Mouse (Mus musculus) limb, embryonic 12.5 days (tissue): ENCODE measurements around the gene P2ry6. TPM values are rescaled to one million over a fixed set of nuclear protein-coding genes. Genes with fewer than 3 reads are reported as not detected.

Experiments used
- ATAC-seq: fragments of 200-750 bp; cut with Nextera tagmentation; 2 replicates; pipeline ENCODE4 v1.8.0; 2017; ENCODE audit warnings: low read depth, moderate TSS enrichment; ENCODE audit not compliant: insufficient number of reproducible peaks, insufficient read depth, low FRiP score, low TSS enrichment
- H3K27ac ChIP-seq: fragments of 300-500 bp; sonication (generic); 2 replicates; pipeline ENCODE4 v1.5.1; 2016; ENCODE audit warnings: mild to moderate bottlenecking, moderate library complexity
- H3K27me3 ChIP-seq: fragments of 300-500 bp; sonication (generic); 2 replicates; pipeline ENCODE4 v1.6.1; 2016; ENCODE audit warnings: mild to moderate bottlenecking, moderate library complexity
- H3K36me3 ChIP-seq: fragments of 300-500 bp; sonication (generic); 2 replicates; pipeline ENCODE4 v1.6.1; 2016; ENCODE audit warnings: mild to moderate bottlenecking, moderate library complexity
- H3K4me1 ChIP-seq: fragments of 300-500 bp; sonication (generic); replicated peaks from 2 replicates; pipeline ENCODE4 v1.6.1; 2016
- H3K4me2 ChIP-seq: fragments of 300-500 bp; sonication (generic); 2 replicates; pipeline ENCODE4 v1.6.1; 2016; ENCODE audit warnings: mild to moderate bottlenecking, moderate library complexity
- H3K4me3 ChIP-seq: fragments of 300-500 bp; sonication (generic); replicated peaks from 2 replicates; pipeline ENCODE4 v1.5.1; 2016; ENCODE audit warnings: mild to moderate bottlenecking
- H3K9ac ChIP-seq: fragments of 300-500 bp; sonication (generic); replicated peaks from 2 replicates; pipeline ENCODE4 v1.6.1; 2016; ENCODE audit warnings: mild to moderate bottlenecking, moderate library complexity
- H3K9me3 ChIP-seq: fragments of 300-500 bp; sonication (generic); 2 replicates; pipeline ENCODE4 v1.6.1; 2016; ENCODE audit warnings: mild to moderate bottlenecking, moderate library complexity
- WGBS: fragments of 180-500 bp; shearing (Covaris S2); methylation state at CpG from one replicate; pipeline ENCODE4 v1.1.7; 2016; 5-methylcytosine and 5-hydroxymethylcytosine counted together
- polyA plus RNA-seq: library from polyadenylated mRNA; unstranded; fragments of >200 nt; fragmentation: Nextera tagmentation; extraction: Ambion mirVana; gene quantifications from 2 replicates; pipeline ENCODE4 v1.2.1, GENCODE M21; 2016

P2ry6 gene
- polyA plus RNA-seq, 1 experiment from 2014 or later, result 2.0 TPM

DNA sequence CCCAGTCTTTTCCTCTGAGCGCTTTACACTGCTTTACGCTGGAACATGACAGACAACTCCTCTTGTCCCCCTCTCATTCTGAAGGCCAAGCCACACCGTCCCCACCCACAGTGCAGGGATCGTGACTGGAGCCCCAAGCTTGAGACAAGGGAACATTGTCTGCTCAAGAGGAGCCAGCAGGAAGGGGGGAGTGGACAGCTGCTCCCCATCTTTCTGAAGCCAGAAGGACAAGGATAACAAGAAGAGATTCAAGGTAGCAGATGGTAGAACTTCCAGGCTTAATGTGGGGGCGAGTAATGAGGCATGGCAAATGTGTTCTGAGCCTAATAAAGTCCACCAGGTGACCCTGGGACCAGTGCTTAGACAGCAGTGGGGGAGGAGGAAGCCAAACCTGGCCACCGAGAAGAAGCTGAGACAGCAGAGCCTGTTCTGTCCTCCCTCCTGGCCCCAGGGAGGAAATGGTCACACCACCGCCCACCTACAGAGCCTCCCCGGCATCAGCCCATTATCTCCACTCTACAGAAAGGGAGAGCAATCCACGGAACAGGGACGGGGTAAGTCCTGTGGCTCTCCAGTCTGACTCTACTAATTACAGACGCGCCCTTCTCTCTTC, 48.0 kb downstream of the P2ry6 start:
- peak overlapping the region; percentile 95 for H3K4me3 ChIP-seq
- no peaks in the 10 kb centered on the region for H3K9me3 ChIP-seq
- H3K4me1 ChIP-seq, result peaks cover 92% of the 10 kb centered on the region
- WGBS, result 21% methylated on average over 12 of the region's 12 CpGs
- H3K27ac ChIP-seq, result 0 out of 2 replicates have a peak overlapping the region, but pooled peaks have one; percentile 18
- no peaks in the 10 kb centered on the region for H3K27me3 ChIP-seq
- peaks cover 61% of the 10 kb centered on the region for H3K36me3 ChIP-seq
- H3K4me2 ChIP-seq, result peak overlapping the region; percentile 98
- peak overlapping the region; percentile 97 for H3K9ac ChIP-seq
- ATAC-seq, result no peak

- H3K4me2 ChIP-seq, result peak overlapping the region; percentile 98
- peak overlapping the region; percentile 95 for H3K4me3 ChIP-seq
- no peak for ATAC-seq
- H3K4me1 ChIP-seq, result peaks cover 97% of the 10 kb centered on the region
- peaks cover 70% of the 10 kb centered on the region for H3K36me3 ChIP-seq
- WGBS, result 15% methylated on average over 10 of the region's 10 CpGs
- no peaks in the 10 kb centered on the region for H3K27me3 ChIP-seq
- H3K27ac ChIP-seq, result peak overlapping the region; percentile 67
- peak overlapping the region; percentile 45 for H3K9ac ChIP-seq
- no peaks in the 10 kb centered on the region for H3K9me3 ChIP-seq
Observed at GRCm38 (mm10) chr7:100924674-100925445, 49.6 kb downstream of the P2ry6 start.

DNA sequence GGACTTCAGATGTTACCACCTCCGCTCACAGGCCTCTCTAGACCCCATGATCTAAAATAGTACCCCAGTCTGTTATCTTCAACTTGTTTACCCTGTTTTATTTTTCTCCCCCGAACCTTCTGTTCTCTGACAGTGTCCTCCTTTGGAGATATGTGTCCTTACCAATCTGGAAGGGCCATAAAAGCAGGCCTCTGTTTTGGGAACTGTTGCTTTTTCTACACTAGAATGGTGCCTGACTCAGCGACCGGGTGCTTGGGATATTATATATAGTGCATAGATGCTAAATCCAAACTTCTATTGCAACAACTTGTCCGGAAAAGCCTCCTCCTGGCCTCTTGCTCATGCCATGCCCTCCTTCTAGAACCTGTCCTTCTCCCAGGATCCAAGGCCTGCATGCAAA, 50.2 kb downstream of the P2ry6 start:
- Histone ChIP-seq H3K9ac (peak overlapping the region; percentile 45; the same call in 1 of the 2 replicates), H3K4me1 (peaks cover 97% of the 10 kb centered on the region), H3K36me3 (peaks cover 64% of the 10 kb centered on the region), H3K4me3 (peak overlapping the region; percentile 95), H3K27me3 (no peaks in the 10 kb centered on the region), H3K9me3 (no peaks in the 10 kb centered on the region), H3K4me2 (peak overlapping the region; percentile 98), H3K27ac (peak overlapping the region; percentile 67; the same call in 1 of the 2 replicates)
- WGBS, result 76% methylated on average over 5 of the region's 5 CpGs
- ATAC-seq, result no peak

GRCm38 (mm10) chr7:100922907-100923306, 51.5 kb downstream of the P2ry6 start:
- H3K4me2 ChIP-seq, result no peak overlapping the region
- H3K27ac ChIP-seq, result no peak overlapping the region
- no peak overlapping the region for H3K9ac ChIP-seq
- H3K9me3 ChIP-seq, result no peaks in the 10 kb centered on the region
- no peak for ATAC-seq
- H3K36me3 ChIP-seq, result peaks cover 62% of the 10 kb centered on the region
- peaks cover 97% of the 10 kb centered on the region for H3K4me1 ChIP-seq
- no peaks in the 10 kb centered on the region for H3K27me3 ChIP-seq
- WGBS, result 92% methylated on average over 4 of the region's 4 CpGs
- no peak overlapping the region for H3K4me3 ChIP-seq

DNA sequence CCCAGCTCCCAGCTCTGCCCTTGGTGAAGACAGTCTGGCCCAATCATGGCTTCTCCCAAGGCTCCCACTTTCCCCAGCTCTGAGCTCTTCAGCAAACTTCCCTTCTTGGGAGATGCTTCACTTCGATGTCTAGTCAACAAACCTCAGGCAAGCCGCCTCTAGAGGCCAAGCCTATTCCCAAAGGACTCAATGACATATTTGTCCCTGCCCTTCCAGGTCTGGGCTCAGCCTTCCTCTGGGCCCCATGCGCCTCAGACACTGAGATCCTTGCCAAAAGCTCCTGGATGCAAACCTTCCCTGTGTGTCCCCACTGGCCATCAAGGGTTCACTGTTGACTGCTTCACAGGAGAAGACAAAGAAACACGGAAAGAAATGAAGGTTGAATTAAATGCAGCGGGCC, 53.2 kb downstream of the P2ry6 start:
- Histone ChIP-seq H3K4me3 (no peak overlapping the region), H3K4me2 (no peak overlapping the region), H3K27ac (no peak overlapping the region), H3K9ac (no peak overlapping the region), H3K27me3 (no peaks in the 10 kb centered on the region), H3K36me3 (peaks cover 75% of the 10 kb centered on the region), H3K4me1 (peaks cover 96% of the 10 kb centered on the region), H3K9me3 (no peaks in the 10 kb centered on the region)
- no peak for ATAC-seq
- WGBS, result 92% methylated on average over 5 of the region's 5 CpGs

DNA sequence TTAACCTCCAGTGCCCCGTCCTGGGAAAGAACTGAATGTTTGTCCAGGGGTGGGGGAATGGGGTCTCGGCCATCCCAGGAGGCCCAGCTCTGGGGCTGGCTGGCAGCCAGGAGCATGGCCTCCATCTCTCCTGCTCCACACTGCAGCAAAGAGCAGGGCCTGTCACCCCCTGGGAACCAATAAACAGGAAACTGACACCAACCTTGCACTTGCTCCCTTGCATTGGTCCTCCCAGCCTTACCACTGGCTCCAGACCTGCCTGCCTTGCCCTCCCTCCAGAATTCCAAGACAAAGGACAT, 54.7 kb downstream of the P2ry6 start:
- H3K36me3 ChIP-seq, result peaks cover 78% of the 10 kb centered on the region
- peak overlapping the region; percentile 85 for H3K27ac ChIP-seq
- peak; percentile 61; the same call in 1 of the 2 replicates for ATAC-seq
- H3K4me2 ChIP-seq, result peak overlapping the region; percentile 39
- H3K9me3 ChIP-seq, result no peaks in the 10 kb centered on the region
- H3K27me3 ChIP-seq, result no peaks in the 10 kb centered on the region
- H3K9ac ChIP-seq, result no peak overlapping the region; the same call in 1 of the 2 replicates
- 8% methylated on average over 2 of the region's 2 CpGs for WGBS
- no peak overlapping the region for H3K4me3 ChIP-seq
- peaks cover 88% of the 10 kb centered on the region for H3K4me1 ChIP-seq

DNA sequence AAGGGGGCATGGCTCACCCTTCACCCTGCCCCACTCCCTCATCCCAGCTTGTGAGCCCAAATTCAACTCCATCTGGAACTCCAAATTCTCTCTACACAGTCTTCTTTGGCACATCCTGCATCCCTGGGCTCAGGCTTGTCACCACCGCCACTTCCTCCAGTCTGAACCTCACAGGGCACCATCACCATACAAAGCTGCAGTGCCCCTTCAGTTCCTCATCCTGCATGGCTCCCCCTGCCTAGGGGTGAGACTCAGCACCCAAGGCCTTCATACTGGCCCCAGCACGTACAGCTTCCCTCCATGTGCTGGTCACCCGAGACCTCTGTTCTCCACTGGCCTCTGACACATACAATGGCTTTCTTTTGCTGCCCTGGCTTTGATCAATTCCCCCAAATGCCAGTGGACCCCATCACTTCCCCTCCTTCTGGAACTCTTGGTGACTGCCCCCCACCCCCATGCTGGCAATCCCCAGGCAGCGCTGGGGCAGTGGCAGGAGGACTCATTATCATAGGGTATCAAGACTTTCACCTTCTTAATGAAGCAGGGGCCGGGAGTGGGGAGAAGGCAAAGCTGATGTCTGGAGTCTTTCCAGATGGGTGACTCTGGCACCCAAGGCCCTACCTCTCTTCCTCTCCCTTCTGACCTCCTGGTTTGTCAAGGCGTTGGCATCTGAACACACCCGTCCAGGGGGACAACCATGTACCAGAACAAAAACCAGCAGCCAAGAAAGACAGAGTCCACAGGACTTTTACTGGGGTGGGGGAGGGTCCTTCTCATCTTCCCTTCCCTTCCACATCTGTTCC, 55.2 kb downstream of the P2ry6 start:
- WGBS, result 31% methylated on average over 7 of the region's 7 CpGs
- H3K36me3 ChIP-seq, result peaks cover 78% of the 10 kb centered on the region
- peak overlapping the region; percentile 39 for H3K4me2 ChIP-seq
- H3K27me3 ChIP-seq, result no peaks in the 10 kb centered on the region
- peaks cover 85% of the 10 kb centered on the region for H3K4me1 ChIP-seq
- no peaks in the 10 kb centered on the region for H3K9me3 ChIP-seq
- peak overlapping the region; percentile 85 for H3K27ac ChIP-seq
- H3K4me3 ChIP-seq, result no peak overlapping the region
- no peak overlapping the region; the same call in 1 of the 2 replicates for H3K9ac ChIP-seq
- no peak for ATAC-seq

DNA sequence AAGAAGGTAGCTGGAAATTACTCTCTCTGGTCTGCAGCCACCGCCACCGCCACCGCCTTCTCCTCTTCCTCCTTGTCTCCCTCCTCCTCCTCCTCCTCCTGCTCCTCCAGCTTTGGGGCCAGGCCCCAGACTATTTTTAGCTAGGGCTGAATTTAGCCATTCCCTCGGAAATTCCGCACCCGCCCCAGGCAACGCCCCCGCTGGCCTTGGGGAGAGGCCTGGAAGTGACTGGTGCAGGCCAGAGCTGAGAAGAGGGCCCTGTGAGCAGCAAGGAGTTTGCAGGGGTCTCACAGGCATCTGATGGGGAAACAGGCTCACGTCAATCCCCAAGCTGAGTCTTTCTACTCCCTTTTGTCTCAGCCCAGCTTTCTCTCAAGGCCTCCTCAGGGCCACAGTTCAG, 56.3 kb downstream of the P2ry6 start:
- Histone ChIP-seq H3K4me3 (no peak overlapping the region), H3K36me3 (peaks cover 82% of the 10 kb centered on the region), H3K4me2 (peak overlapping the region; percentile 40)

DNA sequence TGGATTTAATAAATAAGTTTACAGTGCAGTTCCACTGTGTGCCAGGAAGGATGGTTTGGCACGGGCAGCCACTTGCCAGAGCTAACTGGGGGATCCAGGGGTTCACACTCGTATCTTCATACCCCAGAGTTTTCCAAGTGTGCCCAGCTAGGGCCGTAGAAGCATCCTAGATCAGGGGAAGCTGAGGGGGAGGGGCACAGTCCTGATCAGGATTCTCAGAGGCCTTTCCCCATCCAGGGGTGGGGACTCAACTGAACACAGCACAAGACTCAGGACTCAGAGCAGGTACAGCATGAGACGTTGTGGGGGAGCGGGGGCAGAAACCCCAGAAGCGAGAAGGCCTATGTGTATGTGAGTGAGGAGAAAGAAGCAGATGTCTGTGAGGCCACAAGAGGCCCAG, 56.7 kb downstream of the P2ry6 start:
- Histone ChIP-seq H3K9ac (peak overlapping the region; percentile 48), H3K27me3 (no peaks in the 10 kb centered on the region), H3K27ac (peak overlapping the region; percentile 85), H3K4me1 (peaks cover 77% of the 10 kb centered on the region), H3K9me3 (no peaks in the 10 kb centered on the region), H3K4me2 (peak overlapping the region; percentile 40), H3K4me3 (no peak overlapping the region), H3K36me3 (peaks cover 82% of the 10 kb centered on the region)
- ATAC-seq, result no peak
- 61% methylated on average over 6 of the region's 6 CpGs for WGBS

More for the DNA sequence above, 56.3 kb downstream of the P2ry6 start:
- H3K4me1 ChIP-seq, result peaks cover 77% of the 10 kb centered on the region
- 35% methylated on average over 9 of the region's 9 CpGs for WGBS
- H3K9me3 ChIP-seq, result no peaks in the 10 kb centered on the region
- peak overlapping the region; percentile 48 for H3K9ac ChIP-seq
- ATAC-seq, result no peak
- no peaks in the 10 kb centered on the region for H3K27me3 ChIP-seq
- peak overlapping the region; percentile 85 for H3K27ac ChIP-seq

DNA sequence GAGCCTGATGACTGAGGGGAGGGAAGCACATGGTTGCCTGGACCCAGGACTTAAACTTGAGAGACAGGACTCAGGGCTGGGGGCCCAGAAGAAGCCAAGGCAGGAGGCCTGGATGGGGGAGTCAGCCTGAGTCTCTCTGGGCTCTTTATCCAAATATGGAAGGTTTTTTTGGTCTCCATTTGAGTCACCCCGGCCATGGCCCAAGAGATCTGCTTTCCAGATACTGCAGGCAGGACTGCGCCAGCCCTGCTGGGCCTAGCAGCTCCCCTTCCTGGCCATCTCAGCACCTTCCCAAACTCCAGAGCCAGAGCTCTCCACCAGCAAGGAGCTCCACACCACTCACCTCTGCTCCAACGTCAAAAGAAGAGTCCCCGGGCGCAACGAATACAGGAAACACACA, 57.9 kb downstream of the P2ry6 start:
- peaks cover 72% of the 10 kb centered on the region for H3K36me3 ChIP-seq
- WGBS, result 78% methylated on average over 6 of the region's 6 CpGs

GRCm38 (mm10) chr7:100915204-100915603, 59.2 kb downstream of the P2ry6 start:
- no peak overlapping the region for H3K9ac ChIP-seq
- no peak for ATAC-seq
- peaks cover 76% of the 10 kb centered on the region for H3K4me1 ChIP-seq

More for the DNA sequence above, 57.9 kb downstream of the P2ry6 start:
- no peak overlapping the region for H3K9ac ChIP-seq
- no peak overlapping the region for H3K4me2 ChIP-seq
- ATAC-seq, result no peak
- no peaks in the 10 kb centered on the region for H3K9me3 ChIP-seq
- no peaks in the 10 kb centered on the region for H3K27me3 ChIP-seq
- H3K4me1 ChIP-seq, result peaks cover 77% of the 10 kb centered on the region
- H3K27ac ChIP-seq, result no peak overlapping the region
- no peak overlapping the region for H3K4me3 ChIP-seq

More at GRCm38 (mm10) chr7:100915204-100915603, 59.2 kb downstream of the P2ry6 start:
- H3K27ac ChIP-seq, result peak overlapping the region; percentile 57; the same call in 1 of the 2 replicates
- H3K36me3 ChIP-seq, result peaks cover 64% of the 10 kb centered on the region
- WGBS, result 60% methylated on average over 5 of the region's 5 CpGs
- H3K27me3 ChIP-seq, result no peaks in the 10 kb centered on the region
- no peak overlapping the region for H3K4me3 ChIP-seq
- no peak overlapping the region for H3K4me2 ChIP-seq
- H3K9me3 ChIP-seq, result no peaks in the 10 kb centered on the region
